Comparison of ENCODE assay signal across 25 mouse cellular contexts in genomic region chr7:4936832-4937231, GRCm38 (mm10). TPM values are rescaled to one million over a fixed set of nuclear protein-coding genes. Genes with fewer than 3 reads are reported as not detected.
"Had no signal": no experiment of that assay in that cellular context is flagged by ENCODE, and none has a peak within 500 bp of the region (broad histone marks: within the 10 kb centered on the region; RNA-seq: fewer than 3 reads in every experiment).

No protein-coding gene starts in this region.

- H3K36me3 ChIP-seq: midbrain, embryonic 10.5 days; midbrain, embryonic 12.5 days had no signal

- H3K9ac ChIP-seq: lung, embryonic 14.5 days; midbrain, embryonic 12.5 days had no signal

- H3K4me1 ChIP-seq: midbrain, embryonic 10.5 days; midbrain, embryonic 12.5 days had no signal

- H3K27me3 ChIP-seq: midbrain, embryonic 12.5 days had no signal

- H3K27ac ChIP-seq: midbrain, embryonic 10.5 days; midbrain, embryonic 12.5 days had no signal

- H3K4me2 ChIP-seq: lung, embryonic 14.5 days; midbrain, embryonic 12.5 days had no signal

- ATAC-seq: midbrain, embryonic 16.5 days had no signal

- H3K4me3 ChIP-seq: midbrain, embryonic 10.5 days; midbrain, embryonic 12.5 days; myocyte had no signal

- DNase-seq: lung, adult 18-20 months; lung, embryonic 14.5 days; lung, postnatal 10 days; lung, postnatal 4 days; midbrain, embryonic 14.5 days; retina, postnatal 1 day; right cerebral cortex, adult 18-20 months; right cerebral cortex, postnatal 25 days; right cerebral cortex, postnatal 4 days; spleen, adult 18-20 months; thymus, adult 18-20 months; thymus, postnatal 25 days; thymus, postnatal 4 days had no signal

- H3K9me3 ChIP-seq: midbrain, embryonic 12.5 days had no signal

RNA-seq across cellular contexts. Expression of gene Ssc5d, which starts 11.2 kb away (rescaled TPM):
- total RNA-seq: megakaryocyte, adult 5-6 weeks; megakaryocyte-erythroid progenitor cell, adult 5-6 weeks had no signal

RNA-seq across cellular contexts. Expression of gene Sbk2, which starts 27.4 kb away (rescaled TPM):
- total RNA-seq: megakaryocyte, adult 5-6 weeks; megakaryocyte-erythroid progenitor cell, adult 5-6 weeks had no signal
- polyA plus RNA-seq: liver, embryonic 16.5 days; midbrain, embryonic 14.5 days; neural tube, embryonic 11.5 days; neural tube, embryonic 14.5 days had no signal

RNA-seq across cellular contexts. Expression of gene Gm36210, which starts 30.5 kb away (rescaled TPM):
- total RNA-seq: megakaryocyte, adult 5-6 weeks; megakaryocyte-erythroid progenitor cell, adult 5-6 weeks had no signal
- polyA plus RNA-seq: liver, embryonic 16.5 days; lung, embryonic 14.5 days; lung, embryonic 16.5 days; midbrain, embryonic 10.5 days; midbrain, embryonic 12.5 days; myocyte; small intestine, adult 2 months; stomach, embryonic 14.5 days had no signal
